Mouse (Mus musculus): ENCODE results near the gene Nck2. TPM values are rescaled to one million over a fixed set of nuclear protein-coding genes. Genes with fewer than 3 reads are reported as not detected.

Gene Nck2
- 10 to 100 TPM; 32.6 to 37.5 TPM for total RNA-seq (2021)

- no peak for DNase-seq (ENCODE audit: extremely low spot score in 1 of 2, low spot score in 2 of 2)
- intact Hi-C loops (cut with DNase I) = loop anchor here (10.0 kb wide), 1 partner anchor 290 kb away; the partner anchor contains the start of gene 1500015O10Rik
Measured at GRCm38 (mm10) chr1:43444531-43444930, at the start of gene Nck2. Gene Nck2 (plus strand): TSS chr1:43444579.

GRCm38 (mm10) chr1:43395040-43395439, 49.3 kb upstream of the Nck2 start:
- intact Hi-C loops (cut with DNase I) = no loop called here
- DNase-seq (ENCODE audit: extremely low spot score in 1 of 2, low spot score in 2 of 2) = no peak

- DNase-seq (ENCODE audit: extremely low spot score in 1 of 2, low spot score in 2 of 2) = no peak
- intact Hi-C loops (cut with DNase I) = no loop called here
Measured at GRCm38 (mm10) chr1:43395799-43396198, 48.6 kb upstream of the Nck2 start.

- peak in 1 of 2 experiments; percentile 24 for DNase-seq (ENCODE audit: extremely low spot score in 1 of 2, low spot score in 2 of 2)
- intact Hi-C loops (cut with DNase I) = no loop called here
Measured at GRCm38 (mm10) chr1:43396522-43396921, 47.9 kb upstream of the Nck2 start.

GRCm38 (mm10) chr1:43397096-43397495, 47.3 kb upstream of the Nck2 start:
- intact Hi-C loops (cut with DNase I) = no loop called here
- no peak for DNase-seq (ENCODE audit: extremely low spot score in 1 of 2, low spot score in 2 of 2)

GRCm38 (mm10) chr1:43398738-43399601, 45.4 kb upstream of the Nck2 start:
- DNase-seq (ENCODE audit: extremely low spot score in 1 of 2, low spot score in 2 of 2) = no peak

GRCm38 (mm10) chr1:43399602-43400216, 44.7 kb upstream of the Nck2 start:
- DNase-seq (ENCODE audit: extremely low spot score in 1 of 2, low spot score in 2 of 2) = no peak
- intact Hi-C loops (cut with DNase I) = no loop called here

More at GRCm38 (mm10) chr1:43398738-43399601, 45.4 kb upstream of the Nck2 start:
- intact Hi-C loops (cut with DNase I) = no loop called here

GRCm38 (mm10) chr1:43400655-43401054, 43.7 kb upstream of the Nck2 start:
- DNase-seq (ENCODE audit: extremely low spot score in 1 of 2, low spot score in 2 of 2) = no peak
- intact Hi-C loops (cut with DNase I) = no loop called here

GRCm38 (mm10) chr1:43403341-43403740, 41.0 kb upstream of the Nck2 start:
- intact Hi-C loops (cut with DNase I) = no loop called here
- peak in 1 of 2 experiments; percentile 39 for DNase-seq (ENCODE audit: extremely low spot score in 1 of 2, low spot score in 2 of 2)

GRCm38 (mm10) chr1:43404693-43405678, 39.4 kb upstream of the Nck2 start:
- DNase-seq (ENCODE audit: extremely low spot score in 1 of 2, low spot score in 2 of 2) = no peak
- intact Hi-C loops (cut with DNase I) = no loop called here

- no peak for DNase-seq (ENCODE audit: extremely low spot score in 1 of 2, low spot score in 2 of 2)
- intact Hi-C loops (cut with DNase I) = no loop called here
Measured at GRCm38 (mm10) chr1:43409019-43409418, 35.4 kb upstream of the Nck2 start.

GRCm38 (mm10) chr1:43412825-43413224, 31.6 kb upstream of the Nck2 start:
- intact Hi-C loops (cut with DNase I) = no loop called here
- DNase-seq (ENCODE audit: extremely low spot score in 1 of 2, low spot score in 2 of 2) = no peak

GRCm38 (mm10) chr1:43413298-43413697, 31.1 kb upstream of the Nck2 start:
- no peak for DNase-seq (ENCODE audit: extremely low spot score in 1 of 2, low spot score in 2 of 2)
- intact Hi-C loops (cut with DNase I) = no loop called here

- DNase-seq (ENCODE audit: extremely low spot score in 1 of 2, low spot score in 2 of 2) = no peak
- intact Hi-C loops (cut with DNase I) = no loop called here
Measured at GRCm38 (mm10) chr1:43413749-43414148, 30.6 kb upstream of the Nck2 start.

GRCm38 (mm10) chr1:43414228-43414627, 30.2 kb upstream of the Nck2 start:
- DNase-seq (ENCODE audit: extremely low spot score in 1 of 2, low spot score in 2 of 2) = no peak
- intact Hi-C loops (cut with DNase I) = no loop called here

- no peak for DNase-seq (ENCODE audit: extremely low spot score in 1 of 2, low spot score in 2 of 2)
- intact Hi-C loops (cut with DNase I) = no loop called here
Measured at GRCm38 (mm10) chr1:43414971-43415370, 29.4 kb upstream of the Nck2 start.

- intact Hi-C loops (cut with DNase I) = no loop called here
- no peak for DNase-seq (ENCODE audit: extremely low spot score in 1 of 2, low spot score in 2 of 2)
Measured at GRCm38 (mm10) chr1:43422969-43423748, 21.2 kb upstream of the Nck2 start.

GRCm38 (mm10) chr1:43426526-43426925, 17.9 kb upstream of the Nck2 start:
- intact Hi-C loops (cut with DNase I) = no loop called here
- no peak for DNase-seq (ENCODE audit: extremely low spot score in 1 of 2, low spot score in 2 of 2)

All from left cerebral cortex, postnatal 10 days (tissue).